Mouse (Mus musculus): ENCODE results near the gene Dydc2. TPM values are rescaled to one million over a fixed set of nuclear protein-coding genes. Genes with fewer than 3 reads are reported as not detected.

The Dydc2 gene
- polyA plus RNA-seq, 1 experiment from 2014 or later = 0.29 TPM

DNA sequence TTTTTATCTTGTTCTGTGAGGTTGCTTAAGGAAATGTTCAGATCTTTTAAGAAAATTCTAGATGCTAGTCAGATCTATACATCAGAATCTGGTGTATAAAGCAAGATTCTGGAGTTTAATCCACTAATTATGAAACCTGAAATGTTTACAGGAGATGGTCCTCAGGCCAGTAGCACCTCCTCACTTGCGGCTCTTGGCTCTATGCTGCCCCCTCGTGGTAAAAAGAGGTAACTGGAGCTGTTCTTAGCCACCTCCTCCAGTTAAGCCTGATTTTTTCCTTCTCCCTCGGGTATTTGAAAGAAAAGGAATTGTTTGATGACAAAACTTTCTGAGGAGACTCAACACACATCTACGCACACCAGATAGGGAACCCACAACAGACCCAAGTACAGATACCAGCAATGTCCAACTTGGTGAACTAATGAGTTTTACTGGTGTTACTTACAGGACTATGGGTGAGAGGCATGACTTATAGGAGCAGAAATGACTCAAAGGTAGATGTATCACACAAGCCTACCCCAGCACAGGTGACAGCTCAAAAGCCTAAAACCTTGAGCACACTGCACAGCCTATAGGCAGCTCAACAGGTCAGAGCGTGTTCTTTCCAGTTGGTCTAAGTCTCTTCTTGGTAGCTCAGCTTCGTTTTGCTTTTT is 33.7 kb downstream of the Dydc2 start:
- H3K9ac ChIP-seq = no peak overlapping the region
- no peaks in the 10 kb centered on the region for H3K9me3 ChIP-seq (replicated peaks)
- H3K36me3 ChIP-seq = no peaks in the 10 kb centered on the region
- 29% methylated on average over 6 of the region's 6 CpGs for WGBS
- no peak overlapping the region for H3K4me2 ChIP-seq
- H3K4me1 ChIP-seq (replicated peaks) = no peaks in the 10 kb centered on the region
- H3K4me3 ChIP-seq = no peak overlapping the region
- no peak overlapping the region for H3K27ac ChIP-seq (ENCODE audit: poor library complexity, severe bottlenecking)
- no peak; the same call in 1 of the 2 replicates for ATAC-seq (ENCODE audit: insufficient number of reproducible peaks, low FRiP score)
- no peaks in the 10 kb centered on the region for H3K27me3 ChIP-seq (replicated peaks)

DNA sequence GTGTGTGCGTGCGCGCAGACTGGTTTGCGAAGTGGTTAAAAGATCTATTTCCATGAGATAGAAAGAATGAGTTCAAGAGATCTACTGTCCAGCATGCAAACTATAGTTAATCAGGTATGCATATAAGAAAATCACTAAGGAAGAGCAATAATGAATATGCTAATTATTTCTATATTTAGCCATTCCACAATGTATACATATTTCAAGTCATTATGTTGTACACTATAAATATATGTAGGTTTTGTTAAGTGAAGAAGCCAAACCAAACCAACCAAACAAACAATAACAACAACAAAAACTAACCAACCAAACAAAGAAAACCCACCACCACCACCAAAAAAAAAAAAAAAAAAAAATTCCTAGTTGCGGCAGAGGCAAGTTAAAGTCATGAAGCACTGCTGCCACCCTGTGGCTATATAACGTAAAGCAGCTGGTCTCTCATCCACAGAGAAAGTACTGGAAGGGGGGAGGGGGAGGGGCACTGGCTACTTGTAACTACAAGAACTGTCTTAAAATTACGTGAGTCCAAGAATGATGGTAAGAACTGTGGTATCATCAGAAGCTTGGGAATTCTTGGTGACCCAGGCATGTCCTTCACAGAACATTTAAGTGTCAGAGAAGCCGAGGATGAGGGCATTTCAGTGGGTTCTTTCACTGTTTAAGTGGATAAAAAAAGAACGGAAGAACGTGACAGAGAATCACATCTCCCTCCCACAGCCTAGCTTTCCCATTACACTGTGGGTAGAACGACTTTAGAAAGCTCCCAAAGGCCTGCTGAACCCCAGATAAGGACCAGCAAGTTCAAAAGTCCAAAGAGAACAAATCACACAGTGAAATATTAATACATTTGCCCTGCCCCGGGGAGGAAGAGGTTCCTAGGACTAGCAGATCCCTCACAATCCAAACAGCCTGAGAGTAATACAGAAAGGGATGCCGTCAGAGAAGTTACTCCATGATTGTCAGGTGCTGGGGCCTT is 35.6 kb downstream of the Dydc2 start:
- no peak for ATAC-seq (ENCODE audit: insufficient number of reproducible peaks, low FRiP score)
- Histone ChIP-seq H3K4me3 (no peak overlapping the region), H3K27ac (ENCODE audit: poor library complexity, severe bottlenecking) (no peak overlapping the region), H3K4me1 (replicated peaks) (no peaks in the 10 kb centered on the region), H3K9ac (no peak overlapping the region), H3K36me3 (no peaks in the 10 kb centered on the region), H3K4me2 (no peak overlapping the region), H3K27me3 (replicated peaks) (no peaks in the 10 kb centered on the region), H3K9me3 (replicated peaks) (no peaks in the 10 kb centered on the region)
- WGBS = 51% methylated on average over 13 of the region's 13 CpGs

DNA sequence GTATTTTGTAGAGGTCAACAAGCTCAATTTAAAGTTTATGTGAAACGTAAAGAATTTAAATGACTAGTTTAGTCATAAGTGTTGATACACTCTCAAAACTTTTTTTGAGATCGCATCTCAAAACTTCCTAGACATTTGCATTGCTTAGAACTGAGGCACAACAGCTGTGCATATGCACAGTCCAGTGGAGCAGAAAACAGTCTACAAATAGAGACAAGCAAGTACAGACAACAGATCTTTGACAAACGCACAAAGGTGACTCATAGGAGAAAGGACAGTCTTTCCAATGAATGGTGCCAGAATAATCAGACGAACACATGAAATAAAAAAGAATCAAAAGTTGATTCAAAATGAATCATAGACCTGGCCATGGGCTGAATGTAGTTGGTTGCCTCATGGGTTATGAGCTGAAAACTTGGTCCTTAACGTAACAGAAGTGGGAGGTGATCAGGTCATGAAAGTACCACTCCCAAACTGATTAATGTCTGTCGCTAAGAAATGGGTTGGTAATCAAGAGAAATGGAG is 38.0 kb downstream of the Dydc2 start:
- Histone ChIP-seq H3K4me3 (no peak overlapping the region), H3K4me2 (no peak overlapping the region), H3K27ac (ENCODE audit: poor library complexity, severe bottlenecking) (no peak overlapping the region), H3K4me1 (replicated peaks) (peaks cover 8% of the 10 kb centered on the region), H3K27me3 (replicated peaks) (no peaks in the 10 kb centered on the region), H3K9ac (no peak overlapping the region), H3K9me3 (replicated peaks) (no peaks in the 10 kb centered on the region), H3K36me3 (no peaks in the 10 kb centered on the region)
- 86% methylated on average over 6 of the region's 6 CpGs for WGBS
- no peak for ATAC-seq (ENCODE audit: insufficient number of reproducible peaks, low FRiP score)

DNA sequence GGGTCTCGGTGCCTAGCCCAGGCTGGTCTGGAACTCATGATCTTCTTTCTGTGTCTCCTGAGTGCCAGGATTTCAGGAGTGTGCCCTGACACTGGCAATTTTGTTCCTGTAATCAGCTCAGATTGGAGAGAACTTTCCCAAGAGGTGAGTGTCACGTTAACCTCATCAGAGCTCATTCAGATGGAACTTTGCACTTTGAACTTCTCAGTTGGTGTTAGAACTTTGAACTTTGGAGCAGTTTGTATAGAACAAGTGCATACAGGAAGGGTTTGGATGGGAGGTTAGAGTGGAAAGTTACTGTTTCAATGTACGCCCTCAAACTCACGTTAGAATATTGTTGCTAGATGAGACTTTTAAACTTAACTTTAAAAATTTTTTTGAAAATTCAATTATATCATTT is 39.7 kb downstream of the Dydc2 start:
- ATAC-seq (ENCODE audit: insufficient number of reproducible peaks, low FRiP score) = no peak
- H3K36me3 ChIP-seq = no peaks in the 10 kb centered on the region
- H3K4me2 ChIP-seq = no peak overlapping the region
- H3K4me3 ChIP-seq = no peak overlapping the region
- H3K27me3 ChIP-seq (replicated peaks) = no peaks in the 10 kb centered on the region
- H3K27ac ChIP-seq (ENCODE audit: poor library complexity, severe bottlenecking) = no peak overlapping the region
- H3K9me3 ChIP-seq (replicated peaks) = no peaks in the 10 kb centered on the region
- H3K4me1 ChIP-seq (replicated peaks) = peaks cover 22% of the 10 kb centered on the region
- 75% methylated on average over 4 of the region's 4 CpGs for WGBS
- H3K9ac ChIP-seq = no peak overlapping the region

DNA sequence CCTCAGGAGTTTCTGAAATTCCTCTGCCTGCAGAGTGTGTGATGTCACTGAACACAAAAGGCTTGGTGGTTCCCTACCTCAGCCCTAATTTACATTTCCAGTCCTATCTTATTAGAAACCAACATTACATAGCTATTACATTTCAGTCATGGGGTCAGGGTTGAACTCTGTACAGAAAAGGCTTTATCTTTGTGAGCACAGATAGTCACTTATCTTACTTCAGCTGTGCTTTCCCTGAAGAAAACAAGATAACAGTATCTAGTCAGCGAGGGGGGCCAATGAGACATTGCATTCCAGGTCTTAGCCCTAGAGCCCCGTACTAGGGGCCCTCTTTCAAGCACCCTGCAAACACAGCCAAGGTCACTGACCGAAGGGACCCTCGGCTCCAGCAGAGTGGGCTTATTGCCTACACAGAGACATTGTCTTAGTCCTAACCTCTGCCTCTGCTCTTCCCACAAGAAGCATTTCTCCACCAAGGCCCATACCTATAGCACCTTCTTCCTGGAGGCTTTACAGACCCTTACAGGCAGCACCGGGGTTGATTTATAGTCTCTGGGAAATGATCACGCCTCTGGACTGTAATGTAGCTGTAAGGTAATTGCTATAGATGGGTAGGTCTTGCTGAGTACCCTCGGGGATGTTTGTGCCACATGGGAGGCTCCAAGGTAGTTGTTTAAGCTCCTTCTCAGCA is 43.3 kb downstream of the Dydc2 start:
- H3K27me3 ChIP-seq (replicated peaks) = no peaks in the 10 kb centered on the region
- no peaks in the 10 kb centered on the region for H3K9me3 ChIP-seq (replicated peaks)
- peak; percentile 69; the same call in 1 of the 2 replicates for ATAC-seq (ENCODE audit: insufficient number of reproducible peaks, low FRiP score)
- H3K27ac ChIP-seq (ENCODE audit: poor library complexity, severe bottlenecking) = peak overlapping the region; percentile 24
- peaks cover 22% of the 10 kb centered on the region for H3K4me1 ChIP-seq (replicated peaks)
- H3K36me3 ChIP-seq = no peaks in the 10 kb centered on the region
- H3K9ac ChIP-seq = no peak overlapping the region
- H3K4me2 ChIP-seq = no peak overlapping the region
- H3K4me3 ChIP-seq = no peak overlapping the region
- 34% methylated on average over 7 of the region's 7 CpGs for WGBS

DNA sequence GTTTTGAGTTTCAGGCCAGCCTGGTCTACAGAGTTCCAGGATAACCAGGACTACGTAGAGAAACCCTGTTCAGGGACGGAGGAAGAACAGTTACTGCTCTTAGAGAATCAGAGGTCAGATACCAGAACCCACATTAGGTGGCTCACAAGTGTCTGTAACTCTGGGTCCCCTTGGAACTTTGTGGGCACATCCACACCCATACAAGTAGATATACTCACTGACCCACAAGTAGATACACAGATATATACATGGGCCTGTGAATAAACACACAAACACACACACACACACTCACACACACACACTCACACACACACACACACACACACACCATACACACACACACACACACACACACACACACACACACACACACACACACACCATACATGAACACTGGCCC is 43.9 kb downstream of the Dydc2 start:
- peaks cover 22% of the 10 kb centered on the region for H3K4me1 ChIP-seq (replicated peaks)
- H3K27me3 ChIP-seq (replicated peaks) = no peaks in the 10 kb centered on the region
- peak overlapping the region; percentile 24 for H3K27ac ChIP-seq (ENCODE audit: poor library complexity, severe bottlenecking)
- no peak for ATAC-seq (ENCODE audit: insufficient number of reproducible peaks, low FRiP score)
- 52% methylated on average over 2 of the region's 2 CpGs for WGBS
- H3K9ac ChIP-seq = no peak overlapping the region
- no peaks in the 10 kb centered on the region for H3K36me3 ChIP-seq
- H3K9me3 ChIP-seq (replicated peaks) = no peaks in the 10 kb centered on the region
- no peak overlapping the region for H3K4me3 ChIP-seq
- no peak overlapping the region for H3K4me2 ChIP-seq

DNA sequence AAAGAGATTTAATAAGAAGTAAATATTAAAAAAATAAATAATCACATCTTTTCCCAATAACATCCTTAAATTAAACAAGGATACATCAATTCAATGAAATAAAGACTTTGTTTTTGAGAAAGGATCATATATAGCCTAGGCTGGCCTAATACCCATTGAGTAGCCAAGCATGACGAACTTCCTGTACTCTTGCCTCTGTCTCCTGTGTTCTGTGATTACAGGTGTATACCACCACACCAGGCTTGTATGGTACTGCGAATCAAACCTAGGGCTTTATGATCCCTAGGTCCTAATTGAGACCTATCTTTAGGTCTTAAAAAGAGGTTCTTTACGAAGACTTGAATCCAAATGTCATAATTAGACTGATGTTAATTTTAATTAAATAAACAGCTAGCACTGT is 47.8 kb downstream of the Dydc2 start:
- H3K9ac ChIP-seq = no peak overlapping the region
- no peak overlapping the region for H3K4me2 ChIP-seq
- no peaks in the 10 kb centered on the region for H3K36me3 ChIP-seq
- no peak for ATAC-seq (ENCODE audit: insufficient number of reproducible peaks, low FRiP score)
- H3K27ac ChIP-seq (ENCODE audit: poor library complexity, severe bottlenecking) = no peak overlapping the region
- H3K4me1 ChIP-seq (replicated peaks) = peaks cover 33% of the 10 kb centered on the region
- WGBS = 87% methylated on average over 3 of the region's 3 CpGs
- no peaks in the 10 kb centered on the region for H3K9me3 ChIP-seq (replicated peaks)
- H3K27me3 ChIP-seq (replicated peaks) = no peaks in the 10 kb centered on the region
- H3K4me3 ChIP-seq = no peak overlapping the region

DNA sequence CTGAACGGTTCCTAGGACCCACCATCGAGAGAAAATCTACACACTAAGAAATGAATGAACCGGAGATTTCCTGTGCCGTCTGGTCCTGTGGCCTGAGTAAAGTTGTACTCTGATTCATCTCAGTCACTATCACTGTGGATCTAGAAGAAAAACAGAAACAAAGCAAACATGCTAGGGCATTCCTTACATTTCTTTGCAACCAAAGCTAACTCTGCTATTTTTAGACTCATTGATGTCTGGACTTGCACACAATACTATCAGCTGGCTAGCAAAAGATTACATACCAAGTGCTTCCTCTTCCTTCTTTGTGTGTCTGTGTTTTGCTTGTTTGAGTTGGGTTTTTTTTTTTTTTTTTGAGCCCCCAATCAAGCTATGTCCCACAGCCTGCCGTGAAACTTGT is 51.5 kb downstream of the Dydc2 start:
- H3K4me1 ChIP-seq (replicated peaks) = peaks cover 23% of the 10 kb centered on the region
- WGBS = 9% methylated on average over 5 of the region's 5 CpGs
- no peaks in the 10 kb centered on the region for H3K9me3 ChIP-seq (replicated peaks)
- H3K9ac ChIP-seq = no peak overlapping the region
- ATAC-seq (ENCODE audit: insufficient number of reproducible peaks, low FRiP score) = peak; percentile 9; the same call in 1 of the 2 replicates
- H3K27ac ChIP-seq (ENCODE audit: poor library complexity, severe bottlenecking) = peak overlapping the region; percentile 45; the same call in 1 of the 2 replicates
- no peaks in the 10 kb centered on the region for H3K36me3 ChIP-seq
- H3K4me2 ChIP-seq = peak overlapping the region; percentile 54
- H3K27me3 ChIP-seq (replicated peaks) = no peaks in the 10 kb centered on the region
- peak overlapping the region; percentile 10; the same call in 1 of the 2 replicates for H3K4me3 ChIP-seq

DNA sequence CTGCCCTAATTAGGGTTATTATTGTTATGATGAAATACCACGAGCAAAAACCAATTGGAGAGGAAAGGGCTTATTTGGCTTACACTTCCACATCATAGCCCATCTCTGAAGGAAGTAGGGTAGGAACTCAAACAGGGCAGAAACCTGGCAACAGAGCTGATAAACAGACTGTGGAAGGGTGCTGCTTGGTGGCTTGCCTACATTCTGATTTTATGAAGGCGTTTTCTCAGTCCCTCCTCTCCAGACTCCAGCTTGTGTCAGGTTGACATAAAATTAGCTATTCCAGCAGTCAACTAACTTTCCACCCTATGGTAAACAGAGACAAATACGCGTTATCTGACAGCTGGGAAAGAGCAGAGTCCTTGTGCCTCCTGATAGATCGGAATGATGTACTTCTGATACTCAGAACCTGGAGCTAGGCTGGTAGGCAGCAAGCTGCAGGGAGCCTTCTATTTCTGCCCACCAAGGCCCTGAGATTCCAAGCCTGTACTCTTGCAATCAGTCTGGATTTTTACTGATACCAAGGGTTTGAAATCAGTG is 54.2 kb downstream of the Dydc2 start:
- ATAC-seq (ENCODE audit: insufficient number of reproducible peaks, low FRiP score) = no peak
- H3K4me2 ChIP-seq = no peak overlapping the region
- no peaks in the 10 kb centered on the region for H3K9me3 ChIP-seq (replicated peaks)
- 56% methylated on average over 5 of the region's 5 CpGs for WGBS
- H3K4me3 ChIP-seq = no peak overlapping the region
- peaks cover 23% of the 10 kb centered on the region for H3K4me1 ChIP-seq (replicated peaks)
- no peak overlapping the region for H3K9ac ChIP-seq
- H3K27ac ChIP-seq (ENCODE audit: poor library complexity, severe bottlenecking) = no peak overlapping the region
- H3K27me3 ChIP-seq (replicated peaks) = no peaks in the 10 kb centered on the region
- H3K36me3 ChIP-seq = no peaks in the 10 kb centered on the region

DNA sequence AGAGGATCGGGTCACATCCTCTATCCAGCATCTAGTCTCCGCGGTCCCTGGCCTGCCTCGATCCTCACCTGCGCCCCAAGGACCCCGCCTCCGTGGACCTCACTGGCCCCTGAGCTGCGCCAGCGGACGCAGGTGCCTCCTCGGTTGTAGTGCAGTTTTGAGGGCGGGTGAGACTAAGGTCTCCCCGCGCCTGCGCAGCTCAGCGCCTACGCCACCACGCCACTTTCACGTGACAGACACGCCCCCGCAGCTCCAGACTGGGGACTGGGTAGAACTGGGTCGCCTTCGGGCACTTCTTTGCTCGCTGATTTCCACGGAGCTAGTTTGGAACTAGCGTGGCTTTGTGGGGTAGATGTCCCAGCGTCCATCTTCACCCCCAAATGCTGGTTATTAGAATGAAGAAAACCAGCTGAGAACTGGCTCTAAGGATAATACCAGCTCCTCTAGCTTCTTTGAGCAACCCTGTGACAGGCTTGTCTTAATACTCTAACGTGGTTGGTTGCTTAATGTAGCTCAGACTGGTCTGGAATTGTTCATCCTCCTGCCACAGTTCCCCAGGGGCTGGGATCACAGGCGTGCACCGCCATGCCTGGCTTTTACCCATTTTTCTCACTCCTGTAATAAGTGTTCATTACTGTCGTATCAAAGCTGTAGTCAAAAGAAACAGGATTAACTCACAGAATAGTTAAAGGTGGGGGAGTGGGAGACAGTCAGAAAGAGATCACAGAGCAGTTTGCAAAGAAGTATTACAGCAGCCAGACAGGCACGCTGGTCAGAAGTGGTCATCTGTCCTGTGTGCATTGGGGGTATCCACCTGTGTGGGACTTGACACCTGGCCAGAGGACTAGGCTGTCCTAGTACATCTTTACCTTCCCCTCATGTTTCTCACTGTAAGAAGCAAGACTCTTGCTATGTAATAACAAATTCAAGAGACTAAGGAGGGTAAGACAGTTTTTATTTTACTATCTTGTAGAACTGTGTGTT is 55.1 kb downstream of the Dydc2 start, which contains the start of gene Fam213a:
Gene Fam213a, minus strand, starts transcription at position 159 of the 984 bp plus-strand sequence.
- H3K4me2 ChIP-seq = peak within 1 kb of the TSS; percentile 83
- 0 out of 2 replicates have a peak within 1 kb of the TSS, but pooled peaks have one; percentile 31 for H3K27ac ChIP-seq (ENCODE audit: poor library complexity, severe bottlenecking)
- no peaks in the 10 kb centered on the region for H3K36me3 ChIP-seq
- H3K9me3 ChIP-seq (replicated peaks) = no peaks in the 10 kb centered on the region
- H3K27me3 ChIP-seq (replicated peaks) = no peaks in the 10 kb centered on the region
- 4% methylated on average over 32 of the region's 32 CpGs for WGBS
- ATAC-seq (ENCODE audit: insufficient number of reproducible peaks, low FRiP score) = peak; percentile 98
- peak within 1 kb of the TSS; percentile 59 for H3K4me3 ChIP-seq
- H3K4me1 ChIP-seq (replicated peaks) = peaks cover 23% of the 10 kb centered on the region
- H3K9ac ChIP-seq = peak within 1 kb of the TSS; percentile 74
